Mouse (Mus musculus) gastrocnemius, postnatal 4 days (tissue): ENCODE data around the gene Camta1. TPM values are rescaled to one million over a fixed set of nuclear protein-coding genes. Genes with fewer than 3 reads are reported as not detected.
A peak's percentile ranks its signal among the peaks of the same experiment; 100 is the strongest.
"Not testable (repeated sequence)": the region's sequence is repeated elsewhere in the genome, so short reads cannot be mapped to it uniquely, and the experiment has no call there.

Experiments
- DNase-seq, 2 experiments: peaks; one replicate each; pipeline ENCODE4 v3.0.0; 2021 to 2022; ENCODE audit warnings: low spot score in 2 of 2, mixed read lengths in 2 of 2
- total RNA-seq, 2 experiments: library from RNA; stranded (reverse); gene quantifications; 2 replicates each; pipeline ENCODE4 v1.2.3; 2021

The Camta1 gene
- total RNA-seq, 2 experiments from 2014 or later, result 87.9 to 105 TPM

GRCm38 (mm10) chr4:150915181-150915906, 946.3 kb downstream of the Camta1 start:
- no peak for DNase-seq

- peak; percentile 95 to 98 for DNase-seq
Measured at GRCm38 (mm10) chr4:150914290-150914733, 947.4 kb downstream of the Camta1 start, which contains the start of the genes Park7 and Tnfrsf9. TSS of gene Park7 (minus strand) at chr4:150914437. TSS of gene Tnfrsf9 (plus strand) at chr4:150914562.

- DNase-seq, result no peak
Measured at GRCm38 (mm10) chr4:150913743-150914142, 947.9 kb downstream of the Camta1 start.

GRCm38 (mm10) chr4:150910164-150910951, 951.3 kb downstream of the Camta1 start:
- DNase-seq, result no peak

GRCm38 (mm10) chr4:150909451-150910156, 952.1 kb downstream of the Camta1 start:
- DNase-seq, result peak; percentile 99

- not testable (repeated sequence) for DNase-seq
Measured at GRCm38 (mm10) chr4:150908512-150908911, 953.2 kb downstream of the Camta1 start.

- no peak for DNase-seq
Measured at GRCm38 (mm10) chr4:150907099-150907498, 954.6 kb downstream of the Camta1 start.

- no peak for DNase-seq
Measured at GRCm38 (mm10) chr4:150903091-150903742, 958.5 kb downstream of the Camta1 start.

GRCm38 (mm10) chr4:150902062-150902461, 959.6 kb downstream of the Camta1 start:
- no peak for DNase-seq

- DNase-seq, result peak; percentile 66 to 81
Measured at GRCm38 (mm10) chr4:150901651-150902050, 960.0 kb downstream of the Camta1 start.

- DNase-seq, result no peak
Measured at GRCm38 (mm10) chr4:150900486-150900885, 961.2 kb downstream of the Camta1 start.

GRCm38 (mm10) chr4:150898716-150899365, 962.8 kb downstream of the Camta1 start:
- DNase-seq, result peak; percentile 63 to 66

GRCm38 (mm10) chr4:150896896-150897624, 964.6 kb downstream of the Camta1 start:
- DNase-seq, result no peak

GRCm38 (mm10) chr4:150894718-150895501, 966.8 kb downstream of the Camta1 start:
- DNase-seq, result no peak

GRCm38 (mm10) chr4:150891308-150891707, 970.4 kb downstream of the Camta1 start:
- DNase-seq, result no peak

GRCm38 (mm10) chr4:150889955-150890315, 971.7 kb downstream of the Camta1 start:
- no peak for DNase-seq

GRCm38 (mm10) chr4:150889273-150889954, 972.3 kb downstream of the Camta1 start:
- no peak for DNase-seq

- DNase-seq, result no peak
Measured at GRCm38 (mm10) chr4:150888492-150888891, 973.2 kb downstream of the Camta1 start.
